Mouse (Mus musculus) spleen, adult 12 weeks (tissue): ENCODE measurements at regions not wholly inside any gene's neighbourhood (a gene's known extent, or its start where the extent isn't known, plus 50 kb on each side); places are given as distances from the start of the nearest gene placed in this dataset.

Source experiments
- DNase-seq: peaks from one replicate; pipeline ENCODE4 v3.0.0; 2022; ENCODE audit warnings: low spot score

DNA sequence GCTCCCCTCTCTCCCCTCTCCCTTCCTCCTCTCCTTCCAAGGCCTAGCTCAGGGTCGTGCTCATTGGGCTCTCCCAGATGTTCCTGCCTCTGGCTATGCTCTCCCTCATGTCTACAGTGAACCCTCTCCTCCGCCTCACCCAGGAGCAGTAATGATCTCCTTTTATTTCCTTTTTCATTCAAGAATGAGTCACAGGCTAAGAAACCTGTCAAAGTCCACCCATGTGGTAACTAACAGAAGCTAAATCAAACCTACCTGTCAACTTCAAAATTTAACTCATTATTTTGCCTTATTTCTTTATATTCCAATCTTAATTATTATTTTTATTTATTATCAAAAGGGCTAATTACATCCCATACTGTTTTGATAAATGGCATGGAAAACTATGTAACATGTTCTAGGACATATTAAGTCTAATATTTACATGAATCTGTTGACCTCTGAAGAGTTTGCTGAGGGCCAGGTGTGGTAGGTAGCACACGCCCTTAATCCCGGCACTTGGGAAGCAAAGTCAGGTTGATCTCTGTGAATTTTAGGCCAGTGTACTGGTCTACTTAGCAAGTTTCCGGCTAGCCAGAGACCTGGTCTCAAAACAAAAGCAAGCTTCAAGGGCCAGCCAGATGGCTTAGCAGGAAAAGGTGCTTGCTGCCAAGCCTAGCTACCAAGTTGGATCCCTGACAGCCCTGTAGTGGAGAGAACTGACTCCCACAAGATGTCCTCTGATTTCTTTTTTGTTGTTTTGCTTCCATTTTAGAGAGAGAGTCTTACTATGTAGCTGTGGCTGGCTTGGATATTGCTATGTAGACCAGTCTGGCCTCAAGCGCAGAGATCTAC lies 51.9 kb upstream of the Slc16a1 start:
- DNase-seq: no peak

DNA sequence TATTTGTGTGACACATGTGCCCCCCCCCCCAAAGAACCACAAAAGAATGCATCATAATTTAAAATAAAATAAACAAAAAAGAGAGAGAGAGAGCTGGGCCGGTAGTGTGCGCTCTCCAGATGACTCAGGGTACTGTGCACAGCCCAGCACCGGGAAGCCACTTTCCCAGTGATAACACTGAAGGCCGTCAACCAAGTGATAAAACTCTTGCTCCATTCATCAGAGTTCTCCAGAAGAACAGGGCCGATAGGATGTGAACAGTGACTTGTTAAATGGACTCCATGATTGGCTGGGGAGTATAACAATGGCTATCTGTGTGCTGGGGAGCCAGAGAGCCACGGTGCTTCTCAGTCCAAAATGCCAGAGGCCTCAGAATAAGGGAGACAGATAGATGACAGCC lies 53.2 kb upstream of the Slc16a1 start:
- peak; percentile 0 for DNase-seq

DNA sequence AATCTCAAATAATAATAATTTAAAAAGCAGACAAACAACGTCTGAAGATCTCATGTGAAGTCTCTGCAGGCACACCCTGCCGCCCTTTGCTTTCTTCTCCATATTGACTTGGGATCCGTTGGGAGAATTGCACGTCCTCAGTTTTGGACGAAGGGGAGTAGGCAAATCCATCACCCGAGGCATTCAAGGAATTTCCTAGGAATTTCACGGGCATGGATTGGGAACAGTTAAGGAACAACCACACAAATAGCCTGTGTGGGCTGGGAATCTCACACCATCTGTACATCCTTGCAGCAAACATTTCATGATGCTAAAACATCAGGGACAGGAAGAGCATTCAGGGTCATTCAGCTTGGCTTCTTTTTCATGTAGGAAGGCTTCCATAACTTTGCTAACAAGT lies 55.2 kb upstream of the Slc16a1 start:
- DNase-seq: no peak

DNA sequence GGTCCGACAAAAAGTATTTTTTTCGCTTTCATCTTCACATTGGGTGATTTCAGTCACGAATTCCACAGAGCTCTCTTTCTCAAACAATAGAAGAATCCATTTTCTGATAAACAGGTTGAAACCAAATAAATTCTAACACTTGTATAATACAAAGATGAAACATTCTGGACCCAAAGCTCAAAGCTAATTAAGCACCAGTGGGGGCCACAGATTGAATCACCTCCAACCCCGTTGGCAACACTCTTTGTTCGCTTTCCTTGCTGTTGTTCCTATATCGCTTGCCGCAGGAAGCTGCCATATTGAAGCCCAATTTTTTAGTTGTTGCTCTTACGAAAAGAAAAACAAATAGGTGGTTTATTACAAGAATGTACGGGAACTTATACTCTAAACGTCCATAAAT lies 55.9 kb upstream of the Slc16a1 start:
- DNase-seq: no peak

DNA sequence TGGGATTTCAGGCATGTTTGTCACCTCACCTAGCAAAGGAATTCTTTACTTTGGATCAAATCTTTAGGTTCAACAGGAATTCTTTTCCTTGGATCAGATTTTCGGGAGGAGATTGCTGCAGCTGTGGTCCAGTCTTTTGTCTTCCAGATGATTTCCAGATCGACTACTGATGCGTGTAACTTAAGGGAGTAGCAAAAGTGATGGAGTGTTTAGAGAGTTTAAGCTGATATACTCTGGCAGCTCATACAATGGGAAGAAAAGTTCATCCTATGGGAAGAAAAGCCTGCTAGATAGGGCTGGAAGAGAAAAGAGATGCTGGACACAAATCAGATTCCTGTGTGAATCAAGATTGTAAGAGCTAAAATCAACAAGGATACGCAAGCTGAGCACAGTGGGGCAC lies 59.3 kb upstream of the Slc16a1 start:
- DNase-seq: no peak

DNA sequence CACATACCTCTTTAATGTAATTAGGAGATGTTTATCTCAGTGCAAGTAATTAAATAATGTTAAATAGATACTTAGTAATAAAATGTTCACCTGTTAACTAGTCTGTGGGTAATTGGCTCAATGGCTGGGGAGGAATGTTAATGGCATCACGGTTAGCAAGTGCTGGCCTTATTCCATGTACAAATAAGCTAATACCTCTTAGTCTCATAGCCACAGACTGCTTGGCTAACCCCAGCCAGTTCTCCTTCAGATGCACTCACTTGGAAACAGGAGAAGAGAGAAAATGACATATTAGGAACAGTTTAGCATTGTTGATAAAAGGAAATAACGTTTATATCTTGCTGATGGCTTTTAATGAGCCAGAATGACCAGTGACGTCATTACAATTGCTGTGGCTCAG lies 60.1 kb upstream of the Slc16a1 start:
- no peak for DNase-seq

DNA sequence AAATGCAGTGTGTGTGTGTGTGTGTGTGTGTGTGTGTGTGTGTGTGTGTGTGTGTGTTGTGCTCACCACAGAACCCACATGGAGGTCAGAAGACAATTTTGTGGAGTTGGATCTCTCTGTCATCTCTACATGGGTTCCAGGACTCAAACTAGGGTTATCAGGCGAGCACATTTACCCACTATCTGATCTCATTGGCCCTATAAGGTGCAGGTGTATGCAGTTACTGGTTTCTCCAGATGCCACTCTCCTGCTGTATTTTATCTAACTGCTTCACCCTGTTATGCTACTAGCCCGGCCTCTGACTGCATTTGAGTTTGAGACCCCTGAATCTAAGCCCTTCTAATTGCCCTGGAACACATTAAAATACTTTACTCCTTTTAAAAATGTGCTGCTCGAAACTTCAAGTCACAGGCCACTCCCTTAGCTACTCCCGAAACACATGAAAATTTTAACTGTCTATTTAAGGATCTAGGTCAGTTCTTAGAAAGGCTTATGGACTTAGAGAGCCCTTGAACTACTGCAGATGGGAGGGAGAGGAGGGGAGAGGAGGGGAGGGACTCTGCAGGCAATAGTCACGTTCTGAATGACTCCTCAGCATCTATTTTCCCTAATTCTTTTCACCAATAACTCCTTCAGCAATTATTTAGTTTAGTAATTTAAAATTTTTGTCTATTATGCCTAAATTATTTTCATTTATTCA lies 61.1 kb upstream of the Slc16a1 start:
- DNase-seq: no peak

DNA sequence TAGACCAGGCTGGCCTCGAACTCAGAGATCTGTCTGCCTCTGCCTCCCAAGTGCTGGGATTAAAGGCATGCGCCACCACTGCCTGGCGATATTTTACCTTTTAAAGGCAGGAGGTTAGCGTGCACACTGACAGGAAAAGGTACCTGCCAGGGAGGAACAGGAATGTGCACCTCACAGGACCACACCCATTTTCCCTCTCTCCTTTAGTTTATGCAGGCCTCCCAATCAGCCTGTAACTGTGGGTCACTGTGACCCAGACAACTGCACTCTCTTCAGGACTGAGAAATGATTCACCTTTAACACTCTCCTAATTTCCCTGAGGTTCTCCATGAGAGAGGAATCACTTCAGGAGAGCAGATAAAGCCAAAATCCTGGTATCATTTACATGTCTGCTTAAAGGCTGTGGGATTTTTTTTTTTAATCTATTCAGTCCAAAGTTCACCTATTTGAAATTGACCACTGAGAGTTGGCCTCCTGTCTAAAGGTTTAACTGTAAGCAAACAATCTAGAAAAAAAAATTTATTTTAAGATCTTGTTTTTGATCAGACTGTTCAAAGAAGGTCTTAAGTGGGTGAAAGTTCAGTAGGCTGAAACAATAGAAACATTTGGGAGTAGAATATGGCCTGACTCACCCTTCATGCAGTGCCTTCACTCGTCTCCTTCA lies 61.7 kb upstream of the Lrig2 start:
- DNase-seq: no peak

DNA sequence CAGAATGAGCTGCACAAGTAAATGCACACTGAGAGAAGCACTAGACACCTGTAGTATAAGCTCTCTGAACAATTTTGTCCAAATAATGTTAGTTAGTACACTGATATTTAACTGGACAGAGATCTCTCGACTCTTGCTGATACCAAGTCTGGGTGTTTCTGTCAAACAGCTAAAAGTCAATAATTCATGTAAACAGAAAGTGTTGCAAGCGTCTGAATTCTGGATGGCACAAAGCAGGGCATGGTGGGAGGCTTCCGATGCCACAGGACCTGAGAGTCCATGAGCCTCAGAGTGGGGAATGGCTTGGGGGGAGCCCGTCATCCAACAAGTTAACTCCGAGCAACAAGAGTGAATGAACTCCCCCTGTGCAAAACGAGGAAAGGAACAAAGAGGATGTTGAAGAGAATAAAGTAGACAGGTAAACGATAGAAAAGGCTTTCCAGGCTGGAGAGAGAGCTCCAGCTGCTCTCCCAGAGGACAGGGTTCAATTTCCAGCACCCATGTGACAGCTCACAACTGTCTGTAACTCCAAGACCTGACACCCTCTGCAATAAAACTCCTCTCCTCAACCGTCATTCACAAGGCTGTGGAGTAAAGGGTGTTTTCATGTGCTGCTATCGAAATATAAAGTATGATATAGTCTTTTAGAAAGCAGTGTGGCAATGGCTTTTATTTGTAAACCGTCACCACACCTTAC lies 60.4 kb upstream of the Lrig2 start:
- no peak for DNase-seq

DNA sequence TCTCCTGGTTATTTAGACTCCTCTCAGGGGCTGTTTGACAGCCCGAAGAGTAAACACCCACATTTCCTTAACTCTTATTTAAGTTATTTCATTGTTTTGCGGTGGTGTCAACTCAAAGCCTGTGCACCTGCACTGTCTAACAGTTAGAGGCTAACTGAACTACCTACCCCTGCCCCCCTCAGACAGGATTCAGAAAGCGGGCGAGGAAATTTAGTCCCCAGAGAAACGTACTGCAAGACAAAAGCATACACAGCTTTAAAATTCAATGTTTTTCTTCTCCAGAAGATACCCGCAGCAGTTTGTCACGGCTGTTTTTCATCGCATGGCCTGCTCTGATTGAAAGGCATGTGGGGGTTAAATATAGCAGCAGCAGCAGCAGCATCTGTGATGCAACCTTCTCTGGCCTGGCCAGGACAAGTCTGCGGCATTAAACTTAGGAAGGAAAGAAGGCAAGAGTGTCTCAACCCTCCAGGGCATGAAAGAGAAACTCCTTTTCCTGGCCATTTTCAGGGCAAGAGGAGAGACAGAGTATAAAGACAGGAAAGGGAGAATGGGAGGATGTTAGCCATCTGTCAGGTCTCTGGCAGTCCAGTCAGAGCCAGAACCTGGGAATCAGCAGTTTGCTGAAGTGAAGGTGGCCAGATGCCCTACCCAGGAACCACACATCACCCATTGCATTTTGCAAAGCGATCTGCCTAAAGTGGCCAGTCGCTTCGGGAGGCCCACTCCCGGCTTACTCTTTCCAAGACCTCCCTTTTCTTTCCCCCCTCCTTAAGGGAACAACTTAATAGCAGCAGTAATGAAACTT lies 53.9 kb upstream of the Lrig2 start:
- DNase-seq: no peak

DNA sequence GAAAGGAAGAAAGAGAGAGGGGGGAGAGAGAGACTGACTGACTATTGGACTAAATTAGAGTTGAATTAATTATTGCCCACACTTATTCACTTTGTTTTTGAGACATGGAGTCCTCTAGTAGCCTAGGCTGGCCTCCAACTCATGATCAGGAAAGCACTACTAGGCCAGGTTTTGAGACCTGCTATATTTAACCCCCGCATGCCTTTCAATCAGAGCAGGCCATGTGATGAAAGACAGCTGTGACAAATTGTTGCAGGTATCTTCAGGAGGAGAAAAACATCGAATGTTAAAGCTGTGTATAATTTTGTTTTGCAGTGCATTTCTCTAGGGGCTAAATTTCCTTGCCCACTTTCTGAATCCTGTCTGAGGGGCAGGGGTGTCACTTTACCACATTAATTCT lies 53.1 kb upstream of the Lrig2 start:
- no peak for DNase-seq

DNA sequence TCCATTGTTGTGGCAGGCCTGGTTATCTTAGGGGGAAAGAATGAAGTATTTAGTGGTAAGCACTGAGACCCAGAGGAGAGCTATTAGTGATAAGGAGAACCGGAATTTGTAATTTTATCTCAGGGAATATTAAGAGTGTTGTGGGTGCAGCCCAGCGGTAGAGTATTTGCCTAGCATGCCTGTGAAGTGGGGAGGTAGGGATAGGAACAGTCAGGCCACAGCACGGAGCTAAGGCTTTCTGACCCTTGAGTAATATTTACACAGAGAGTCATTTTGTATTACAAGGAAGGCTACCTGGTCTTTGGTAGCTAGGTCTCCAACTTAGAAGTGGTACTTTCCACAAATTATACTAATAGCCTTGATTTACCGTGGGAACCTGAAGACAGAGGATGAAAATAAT lies 49.8 kb upstream of the Lrig2 start:
- no peak for DNase-seq
